Mouse (Mus musculus): ENCODE data around the gene Ngef.
"Not testable (repeated sequence)": the region's sequence is repeated elsewhere in the genome, so short reads cannot be mapped to it uniquely, and the experiment has no call there.

Ngef gene

DNA sequence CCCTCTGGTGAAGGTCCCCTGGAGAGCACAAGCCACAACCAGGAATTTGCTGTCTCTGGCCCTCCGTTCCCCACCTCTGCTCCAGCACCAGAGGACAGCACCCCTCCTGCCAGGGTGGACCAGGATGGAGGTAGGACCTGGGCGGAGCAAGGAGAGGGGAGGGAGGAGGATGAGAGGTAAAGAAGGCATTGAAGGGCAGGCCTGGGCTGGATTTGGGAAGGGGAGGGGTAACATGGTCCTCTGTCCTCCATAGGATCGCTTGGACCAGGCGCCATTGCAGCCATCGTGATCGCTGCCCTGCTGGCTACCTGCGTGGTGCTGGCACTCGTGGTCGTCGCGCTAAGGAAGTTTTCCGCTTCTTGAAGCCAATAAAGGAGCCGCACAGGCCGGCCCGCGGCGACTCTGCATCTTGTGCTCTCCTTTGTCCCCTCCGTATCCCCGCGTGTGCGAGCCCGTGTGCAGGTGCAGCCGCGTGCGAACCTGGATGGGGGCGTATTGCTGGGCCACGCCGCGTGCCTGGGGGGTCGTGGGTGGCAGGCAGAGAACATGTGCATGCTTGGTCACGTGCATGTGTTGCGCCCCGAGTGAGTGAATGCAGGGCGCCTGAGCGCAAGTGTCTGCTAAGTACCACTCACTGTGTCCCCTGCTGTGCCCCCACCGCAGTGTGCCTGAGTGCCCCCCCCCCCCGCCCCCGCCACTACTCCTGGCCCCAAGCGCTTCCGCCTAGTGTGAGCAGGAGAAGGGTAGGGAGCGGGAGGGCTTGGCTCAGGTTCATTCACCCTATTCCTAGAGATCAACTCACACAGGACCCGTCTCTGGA lies 98.4 kb downstream of the Ngef start:
- no peak for DNase-seq (ENCODE audit: low spot score in 2 of 2)

DNA sequence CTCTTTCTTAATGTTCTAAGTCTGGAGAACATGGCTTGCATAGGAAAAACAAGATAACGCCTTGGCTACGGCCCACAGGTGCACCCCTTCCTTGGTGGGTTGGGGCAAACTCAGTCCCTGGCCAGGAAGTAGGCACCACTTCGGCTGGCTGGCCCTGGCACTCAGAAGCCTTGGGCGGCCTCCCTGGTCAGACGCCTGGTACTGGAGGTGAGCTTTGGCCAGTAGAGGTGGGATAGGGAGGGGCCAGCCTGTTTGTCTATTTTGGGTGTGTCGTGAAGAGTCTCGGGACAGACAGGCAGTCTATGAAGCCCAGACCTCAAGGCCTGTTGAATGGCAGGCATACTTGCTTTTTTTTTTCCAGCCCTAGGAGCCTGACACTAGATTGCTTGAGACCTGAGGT lies 101.1 kb downstream of the Ngef start:
- DNase-seq (ENCODE audit: low spot score in 2 of 2), result no peak

DNA sequence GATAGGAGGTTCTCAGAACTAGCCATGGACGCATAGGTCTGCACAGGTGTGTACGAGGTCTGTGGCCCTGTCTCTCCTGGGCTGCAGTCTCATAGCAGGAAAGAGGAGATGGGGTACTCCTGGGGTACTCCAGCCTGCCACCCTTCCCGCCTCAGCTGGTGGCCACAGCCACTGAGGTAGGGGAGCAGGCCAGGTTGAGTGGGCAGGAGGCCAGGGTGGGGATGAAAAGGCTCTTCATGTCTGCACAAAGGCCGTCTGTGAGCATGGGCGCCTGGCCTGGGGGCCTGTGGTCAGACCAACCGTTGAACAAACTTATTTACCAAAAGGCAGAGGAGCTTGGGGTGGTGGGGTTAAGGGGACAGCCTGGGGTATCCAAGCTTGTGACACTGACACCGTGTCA lies 101.8 kb downstream of the Ngef start:
- no peak for DNase-seq (ENCODE audit: low spot score in 2 of 2)

DNA sequence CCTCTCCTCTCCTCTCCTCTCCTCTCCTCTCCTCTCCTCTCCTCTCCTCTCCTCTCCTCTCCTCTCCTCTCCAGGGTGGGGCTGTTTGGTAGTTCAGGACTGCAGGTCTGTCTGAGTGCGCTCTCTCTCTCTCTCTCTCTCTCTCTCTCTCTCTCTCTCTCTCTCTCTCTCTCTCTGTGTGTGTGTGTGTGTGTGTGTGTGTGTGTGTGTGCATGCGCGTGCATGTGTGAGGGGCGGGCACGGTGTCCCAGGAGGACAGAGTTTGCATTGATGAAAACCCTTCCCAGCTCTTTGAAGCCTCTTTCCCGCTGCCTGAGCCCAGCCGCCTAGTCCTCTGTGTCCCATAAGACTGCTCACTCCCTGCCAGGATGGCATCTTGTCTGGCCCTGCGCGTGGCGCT lies 103.7 kb downstream of the Ngef start, which contains the start of gene Snorc:
TSS of gene Snorc (plus strand) at position 301 of the 400 bp plus-strand sequence.
- DNase-seq (ENCODE audit: low spot score in 2 of 2), result not testable (repeated sequence)

DNA sequence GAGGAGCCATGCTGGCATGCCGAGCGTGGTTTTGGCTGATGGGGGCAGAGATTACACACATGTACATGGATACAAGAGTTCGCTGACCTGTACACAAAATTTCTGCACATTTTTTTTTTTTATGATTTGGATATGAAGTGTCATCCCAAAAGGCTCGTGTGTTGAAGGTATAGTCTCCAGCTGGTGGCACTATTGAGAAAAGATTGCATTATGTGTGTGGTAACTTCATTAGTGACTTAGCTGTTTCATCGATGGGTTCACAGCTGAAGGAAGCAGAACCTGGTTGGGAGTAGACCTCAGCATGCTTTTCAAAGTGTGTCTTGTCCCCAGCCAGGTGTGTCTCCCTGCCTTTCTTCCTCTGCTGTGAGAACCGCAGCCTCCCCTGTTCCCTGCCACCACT lies 105.3 kb downstream of the Ngef start:
- DNase-seq (ENCODE audit: low spot score in 2 of 2), result no peak

DNA sequence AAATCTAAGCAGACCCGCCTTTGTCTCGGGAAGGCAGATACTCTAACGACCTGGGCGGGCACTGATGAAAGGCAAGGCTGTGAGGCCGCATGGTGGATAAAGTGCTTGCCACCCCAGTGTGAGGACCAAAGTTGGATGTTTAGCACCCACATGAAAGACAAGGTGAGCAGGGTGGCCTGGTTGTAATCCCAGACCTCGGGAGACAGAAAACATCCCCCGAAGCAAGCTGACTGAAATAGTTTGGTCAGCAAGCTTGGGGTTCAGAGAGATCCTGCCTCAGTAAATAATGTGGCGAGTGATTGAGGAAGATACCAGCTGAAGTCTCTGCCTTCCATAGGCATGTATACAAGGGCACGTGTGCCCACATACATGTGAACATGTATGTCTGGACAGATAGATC lies 106.2 kb downstream of the Ngef start:
- DNase-seq (ENCODE audit: low spot score in 2 of 2), result no peak

DNA sequence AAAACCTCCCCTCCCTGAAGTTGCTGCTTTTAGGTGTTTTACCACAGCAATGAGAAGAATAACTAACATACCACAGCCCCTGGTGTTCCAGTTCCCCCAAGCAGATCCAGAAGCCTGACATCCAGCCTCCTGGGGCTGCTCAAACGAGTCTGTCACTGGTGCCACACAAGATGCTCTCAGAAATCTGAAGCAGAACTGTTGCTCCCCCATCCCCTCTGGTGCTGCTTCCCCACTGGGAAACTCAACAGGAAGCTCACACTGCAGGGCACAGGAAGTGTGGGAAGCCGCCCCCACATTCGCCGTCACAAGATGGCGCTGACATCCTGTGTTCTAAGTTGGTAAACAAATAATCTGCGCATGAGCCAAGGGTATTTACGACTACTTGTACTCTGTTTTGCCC lies 113.8 kb downstream of the Ngef start:
- not testable (repeated sequence) for DNase-seq (ENCODE audit: low spot score in 2 of 2)

DNA sequence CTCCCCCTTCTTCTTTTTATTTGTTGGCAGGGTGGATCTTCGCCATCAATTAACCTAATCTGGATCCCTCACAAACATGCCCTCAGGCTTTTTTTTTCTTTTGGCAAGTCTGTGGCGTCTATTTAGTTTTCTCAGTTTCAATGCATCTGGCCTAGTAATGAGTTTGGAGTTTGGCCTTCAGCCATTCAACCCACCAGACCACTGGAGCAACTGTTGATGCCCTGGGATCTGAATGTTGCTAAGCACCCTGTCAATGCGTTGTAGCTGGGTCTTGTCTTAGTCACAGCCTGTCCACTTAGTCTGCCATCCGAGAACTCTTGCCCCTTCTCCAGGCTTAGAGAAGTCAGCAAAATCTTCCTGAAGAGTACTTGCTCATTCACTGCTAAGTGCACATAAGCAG lies 115.6 kb downstream of the Ngef start:
- DNase-seq (ENCODE audit: low spot score in 2 of 2), result no peak

DNA sequence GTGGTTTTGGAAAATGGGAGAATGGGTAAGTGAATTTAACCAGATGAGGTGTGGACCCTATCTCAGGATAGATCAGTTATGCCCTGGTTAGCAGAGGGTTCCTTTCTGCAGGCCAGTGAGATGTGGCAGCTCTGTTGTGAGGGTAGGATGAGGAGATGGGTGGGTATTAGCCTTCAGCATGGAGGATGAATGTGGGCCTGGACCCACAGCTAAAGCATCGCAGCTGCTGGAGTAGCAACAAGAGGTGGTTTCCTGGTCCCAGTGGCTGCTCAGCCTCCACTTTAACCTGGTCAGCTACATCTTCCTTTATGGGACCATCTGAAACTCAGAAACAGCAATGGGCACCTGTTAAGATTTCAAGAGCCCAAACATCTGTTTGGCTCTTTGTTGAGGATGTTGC lies 117.2 kb downstream of the Ngef start:
- DNase-seq (ENCODE audit: low spot score in 2 of 2), result no peak

DNA sequence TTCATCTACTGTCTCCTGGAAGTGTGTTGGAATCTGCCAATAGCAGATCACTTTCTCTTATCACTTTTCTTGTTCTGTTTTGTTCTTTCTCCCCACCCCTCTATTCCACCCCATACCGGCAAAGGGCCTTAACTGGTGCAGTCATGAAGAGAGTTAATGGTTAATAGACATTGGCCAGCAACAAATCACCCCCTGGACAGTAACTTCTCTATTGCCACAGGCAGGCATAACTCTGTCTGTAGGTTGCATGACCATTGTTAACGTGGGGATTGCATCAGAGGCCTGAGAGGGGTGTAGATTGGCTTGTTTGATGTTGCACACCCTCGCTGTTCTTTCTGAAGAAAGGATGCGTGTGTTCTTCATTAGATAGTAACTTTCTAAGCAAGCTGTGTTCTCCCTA lies 124.2 kb downstream of the Ngef start:
- no peak for DNase-seq (ENCODE audit: low spot score in 2 of 2)

DNA sequence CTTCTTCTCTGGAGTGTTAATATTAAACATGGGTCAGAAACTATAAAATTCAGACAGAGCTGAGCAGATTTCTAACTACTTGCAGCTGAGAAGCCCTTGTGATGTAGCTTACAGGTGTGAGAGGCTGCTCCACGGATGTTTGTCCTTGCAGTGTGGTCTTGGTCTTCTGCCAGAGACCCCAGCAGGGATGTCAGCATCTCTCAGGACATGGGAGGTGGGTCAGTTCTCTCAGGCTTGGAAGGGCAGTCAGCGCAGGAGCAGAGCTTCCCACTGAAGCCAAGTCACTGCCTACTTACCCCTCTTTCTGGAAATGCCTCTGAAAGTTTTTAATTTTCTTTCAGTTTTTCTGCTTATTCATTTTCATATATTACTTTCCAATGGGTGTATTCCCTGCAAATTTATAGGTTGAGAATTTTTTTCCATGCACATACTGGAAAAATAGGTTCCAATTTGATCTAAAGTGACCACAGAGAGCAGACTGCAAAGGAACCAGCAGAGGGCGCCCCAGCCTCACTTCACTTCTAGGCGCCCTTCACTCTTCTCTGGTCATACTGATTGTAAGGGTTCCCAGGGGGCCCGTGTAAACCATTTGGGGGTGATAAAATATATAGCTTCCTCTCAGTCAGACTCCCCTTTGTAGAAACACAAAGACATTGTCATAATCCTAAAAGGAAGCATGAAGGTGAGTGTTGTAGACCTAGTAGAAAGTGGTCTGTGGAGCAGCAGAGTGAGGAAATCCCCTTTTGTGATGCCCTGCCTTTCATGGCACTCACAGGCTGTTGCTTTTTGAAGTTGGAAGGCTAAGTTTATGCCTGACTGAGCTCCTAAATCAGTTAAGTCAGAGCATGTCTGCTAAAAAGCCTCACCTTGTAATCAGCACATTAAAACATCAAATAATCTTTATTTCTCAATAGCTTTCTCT lies 126.2 kb downstream of the Ngef start:
- DNase-seq (ENCODE audit: low spot score in 2 of 2), result no peak

DNA sequence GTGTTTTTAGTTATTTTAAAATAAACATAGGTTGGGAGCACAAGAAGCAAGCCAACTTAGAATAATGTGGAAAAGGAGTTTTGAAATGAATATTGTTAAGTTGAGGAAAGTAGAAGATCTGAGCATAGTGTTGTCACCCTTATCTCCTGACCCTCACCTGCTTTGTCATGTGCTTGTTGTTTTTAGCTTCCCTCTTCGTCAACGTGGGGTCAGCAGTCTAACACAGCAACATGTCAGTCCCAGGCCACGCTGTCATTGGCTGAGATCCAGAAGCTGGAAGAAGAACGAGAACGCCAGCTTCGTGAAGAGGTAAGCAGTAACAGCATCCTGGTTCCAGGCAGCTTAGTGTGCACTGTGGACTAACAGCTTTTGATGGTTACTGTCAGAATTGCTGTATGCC lies 137.1 kb downstream of the Ngef start:
- no peak for DNase-seq (ENCODE audit: low spot score in 2 of 2)

DNA sequence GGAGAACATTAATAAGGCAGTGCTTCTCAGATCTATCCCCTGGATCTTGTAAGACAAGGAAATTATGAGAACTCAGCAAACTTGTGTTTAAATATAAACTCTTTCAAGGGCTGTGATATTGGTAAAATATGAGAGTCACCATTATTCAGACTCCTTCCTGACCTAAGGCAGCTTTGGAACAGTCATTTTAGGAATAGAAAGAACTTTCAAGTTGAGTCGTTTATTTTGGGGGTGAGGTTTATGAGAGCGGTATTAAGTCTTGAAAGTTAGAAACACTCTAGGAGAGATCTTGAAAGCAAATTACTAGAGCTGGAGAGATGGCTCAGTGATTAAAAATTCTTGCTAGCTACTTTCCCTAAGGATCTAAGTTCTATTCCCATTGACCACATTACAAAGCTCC lies 138.5 kb downstream of the Ngef start:
- no peak for DNase-seq (ENCODE audit: low spot score in 2 of 2)

Measured in urinary bladder, postnatal 4 days (tissue).